Mouse (Mus musculus): ENCODE measurements around the gene Gk5. TPM values are rescaled to one million over a fixed set of nuclear protein-coding genes. Genes with fewer than 3 reads are reported as not detected.

The Gk5 gene
- polyA plus RNA-seq, 1 experiment = 1.5 TPM

DNA sequence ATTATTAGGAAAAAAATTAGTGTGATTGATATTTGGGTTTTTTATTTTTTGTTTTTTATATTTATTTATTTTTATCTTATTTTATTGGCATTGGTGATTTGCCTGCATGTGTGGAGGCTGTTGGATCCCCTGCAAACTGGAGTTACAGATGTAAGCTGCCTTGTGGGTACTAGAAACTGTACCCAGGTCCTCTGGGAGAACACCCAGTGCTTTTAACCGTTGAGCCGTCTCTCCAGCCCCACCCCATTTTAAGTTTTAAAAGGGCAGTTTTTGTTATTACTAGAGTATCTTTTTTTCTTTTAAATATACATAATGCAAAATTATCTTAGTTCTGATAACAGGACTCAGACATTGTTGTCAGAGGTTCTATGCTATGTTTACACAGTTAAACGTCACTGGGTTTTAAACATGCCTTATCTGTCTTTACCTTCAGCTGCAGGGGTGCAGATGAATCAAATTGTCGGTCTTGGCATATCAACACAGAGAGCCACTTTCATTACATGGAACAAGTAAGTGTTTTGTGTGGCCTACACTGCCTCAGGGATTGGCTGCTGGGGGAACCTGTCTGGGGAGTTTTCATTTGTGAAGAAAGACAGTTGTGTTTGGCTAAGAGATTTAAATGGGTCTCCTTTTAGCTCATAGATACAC is 13.9 kb downstream of the Gk5 start:
- 58% methylated on average over 4 of the region's 4 CpGs for WGBS
- Histone ChIP-seq H3K27me3 (ENCODE audit: control insufficient read depth, insufficient read depth, low read length) (no peaks in the 10 kb centered on the region), H3K4me1 (ENCODE audit: control insufficient read depth, insufficient read depth, insufficient read length) (no peaks in the 10 kb centered on the region), H3K4me3 (ENCODE audit: extremely low read depth, insufficient read depth, insufficient read length) (no peak overlapping the region), H3K27ac (ENCODE audit: insufficient read depth, low read length) (no peak overlapping the region), H3K36me3 (ENCODE audit: control insufficient read depth, insufficient read depth, low read length) (no peaks in the 10 kb centered on the region)
- TF ChIP-seq POLR2A (IDR thresholded peaks at IDR 0.05; ENCODE audit: low read depth, low read length) (no peak), CTCF (IDR thresholded peaks at IDR 0.05; ENCODE audit: extremely low read depth, insufficient read depth, insufficient read length, insufficient replicate concordance) (no peak)
- DNase-seq (ENCODE audit: low read depth in 1 of 2, low spot score in 2 of 2) = no peak

GRCm38 (mm10) chr9:96134470-96134869 is 15.3 kb downstream of the Gk5 start:
- no peak for TF ChIP-seq CTCF (IDR thresholded peaks at IDR 0.05; ENCODE audit: extremely low read depth, insufficient read depth, insufficient read length, insufficient replicate concordance)
- DNase-seq (ENCODE audit: low read depth in 1 of 2, low spot score in 2 of 2) = no peak
- Histone ChIP-seq H3K27ac (ENCODE audit: insufficient read depth, low read length) (no peak overlapping the region), H3K4me3 (ENCODE audit: extremely low read depth, insufficient read depth, insufficient read length) (no peak overlapping the region), H3K27me3 (ENCODE audit: control insufficient read depth, insufficient read depth, low read length) (no peaks in the 10 kb centered on the region), H3K36me3 (ENCODE audit: control insufficient read depth, insufficient read depth, low read length) (no peaks in the 10 kb centered on the region), H3K4me1 (ENCODE audit: control insufficient read depth, insufficient read depth, insufficient read length) (no peaks in the 10 kb centered on the region)
- 91% methylated on average over 7 of the region's 7 CpGs for WGBS

DNA sequence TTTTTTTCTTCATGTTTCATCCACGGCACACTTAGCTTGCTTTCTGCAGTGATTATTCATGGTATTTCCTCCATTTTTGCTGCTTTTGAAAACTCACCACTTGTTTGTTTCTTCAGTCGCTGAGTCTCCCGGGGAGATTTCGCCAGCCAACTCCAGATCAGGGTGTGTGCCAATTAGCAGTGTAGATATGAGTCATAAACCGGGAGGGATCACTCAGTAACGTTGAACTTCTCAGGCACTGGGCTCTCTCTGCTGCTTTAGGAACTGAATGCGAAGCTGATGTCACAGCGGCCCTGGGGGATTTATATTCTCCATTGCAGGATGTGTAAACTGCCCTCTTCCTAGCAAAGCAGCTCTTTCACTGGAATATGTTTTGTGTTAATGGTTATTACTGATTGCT is 15.8 kb downstream of the Gk5 start:
- DNase-seq (ENCODE audit: low read depth in 1 of 2, low spot score in 2 of 2) = no peak
- Histone ChIP-seq H3K27me3 (ENCODE audit: control insufficient read depth, insufficient read depth, low read length) (no peaks in the 10 kb centered on the region), H3K27ac (ENCODE audit: insufficient read depth, low read length) (no peak overlapping the region), H3K4me1 (ENCODE audit: control insufficient read depth, insufficient read depth, insufficient read length) (no peaks in the 10 kb centered on the region), H3K36me3 (ENCODE audit: control insufficient read depth, insufficient read depth, low read length) (no peaks in the 10 kb centered on the region), H3K4me3 (ENCODE audit: extremely low read depth, insufficient read depth, insufficient read length) (no peak overlapping the region)
- TF ChIP-seq CTCF (IDR thresholded peaks at IDR 0.05; ENCODE audit: extremely low read depth, insufficient read depth, insufficient read length, insufficient replicate concordance) (no peak), POLR2A (IDR thresholded peaks at IDR 0.05; ENCODE audit: low read depth, low read length) (no peak)
- WGBS = 69% methylated on average over 8 of the region's 8 CpGs

GRCm38 (mm10) chr9:96135461-96135860 is 16.3 kb downstream of the Gk5 start:
- WGBS = 70% methylated on average over 7 of the region's 7 CpGs
- TF ChIP-seq POLR2A (IDR thresholded peaks at IDR 0.05; ENCODE audit: low read depth, low read length) (no peak), CTCF (IDR thresholded peaks at IDR 0.05; ENCODE audit: extremely low read depth, insufficient read depth, insufficient read length, insufficient replicate concordance) (no peak)
- Histone ChIP-seq H3K27me3 (ENCODE audit: control insufficient read depth, insufficient read depth, low read length) (no peaks in the 10 kb centered on the region), H3K4me3 (ENCODE audit: extremely low read depth, insufficient read depth, insufficient read length) (no peak overlapping the region), H3K4me1 (ENCODE audit: control insufficient read depth, insufficient read depth, insufficient read length) (no peaks in the 10 kb centered on the region), H3K27ac (ENCODE audit: insufficient read depth, low read length) (no peak overlapping the region), H3K36me3 (ENCODE audit: control insufficient read depth, insufficient read depth, low read length) (no peaks in the 10 kb centered on the region)
- DNase-seq (ENCODE audit: low read depth in 1 of 2, low spot score in 2 of 2) = no peak

DNA sequence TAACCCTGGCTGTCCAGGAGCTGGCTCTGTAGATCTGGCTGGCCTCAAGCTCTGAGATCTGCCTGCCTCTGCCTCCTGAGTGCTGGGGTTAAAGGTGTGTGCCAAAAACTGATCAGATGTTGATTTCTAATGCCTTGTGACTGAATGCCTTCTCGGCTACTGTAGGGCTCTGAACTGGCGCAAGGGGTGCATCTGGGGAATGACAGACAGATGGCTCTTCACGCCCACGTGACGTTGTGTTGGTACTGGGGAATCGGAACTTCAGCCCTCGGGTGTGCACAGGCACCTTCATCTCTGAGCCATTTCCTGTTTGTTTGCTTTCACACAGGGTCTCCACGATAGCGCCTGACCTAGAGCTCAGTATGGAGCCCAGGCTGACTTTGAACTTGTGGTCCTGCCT is 19.8 kb downstream of the Gk5 start:
- H3K36me3 ChIP-seq (ENCODE audit: control insufficient read depth, insufficient read depth, low read length) = no peaks in the 10 kb centered on the region
- no peak overlapping the region for H3K27ac ChIP-seq (ENCODE audit: insufficient read depth, low read length)
- H3K4me1 ChIP-seq (ENCODE audit: control insufficient read depth, insufficient read depth, insufficient read length) = no peaks in the 10 kb centered on the region
- no peak overlapping the region for H3K4me3 ChIP-seq (ENCODE audit: extremely low read depth, insufficient read depth, insufficient read length)
- TF ChIP-seq POLR2A (IDR thresholded peaks at IDR 0.05; ENCODE audit: low read depth, low read length) (no peak), CTCF (IDR thresholded peaks at IDR 0.05; ENCODE audit: extremely low read depth, insufficient read depth, insufficient read length, insufficient replicate concordance) (no peak)
- 88% methylated on average over 9 of the region's 9 CpGs for WGBS
- DNase-seq (ENCODE audit: low read depth in 1 of 2, low spot score in 2 of 2) = no peak
- H3K27me3 ChIP-seq (ENCODE audit: control insufficient read depth, insufficient read depth, low read length) = no peaks in the 10 kb centered on the region

DNA sequence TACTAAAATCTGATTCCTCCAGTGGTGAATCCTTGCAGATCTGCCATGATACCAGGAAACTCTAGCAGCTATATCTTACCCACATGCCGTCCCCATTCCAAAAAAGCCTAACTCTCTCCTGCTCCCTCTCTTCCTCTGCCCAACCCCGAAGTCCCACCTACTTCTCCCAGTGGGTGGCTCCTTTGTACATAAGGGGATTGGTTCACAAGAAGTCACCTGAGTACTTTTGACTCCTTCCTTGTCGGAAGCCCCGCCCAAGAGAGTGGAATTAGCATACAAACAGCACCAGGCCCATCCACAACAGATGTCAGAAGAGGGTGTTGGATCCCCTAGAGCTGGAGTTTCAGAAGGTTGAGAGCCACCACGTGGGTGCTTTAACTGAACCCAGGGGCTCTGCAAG is 20.7 kb downstream of the Gk5 start:
- Histone ChIP-seq H3K27ac (ENCODE audit: insufficient read depth, low read length) (no peak overlapping the region), H3K4me1 (ENCODE audit: control insufficient read depth, insufficient read depth, insufficient read length) (no peaks in the 10 kb centered on the region), H3K36me3 (ENCODE audit: control insufficient read depth, insufficient read depth, low read length) (no peaks in the 10 kb centered on the region), H3K4me3 (ENCODE audit: extremely low read depth, insufficient read depth, insufficient read length) (no peak overlapping the region), H3K27me3 (ENCODE audit: control insufficient read depth, insufficient read depth, low read length) (no peaks in the 10 kb centered on the region)
- DNase-seq (ENCODE audit: low read depth in 1 of 2, low spot score in 2 of 2) = no peak
- 77% methylated on average over 5 of the region's 5 CpGs for WGBS
- TF ChIP-seq CTCF (IDR thresholded peaks at IDR 0.05; ENCODE audit: extremely low read depth, insufficient read depth, insufficient read length, insufficient replicate concordance) (no peak), POLR2A (IDR thresholded peaks at IDR 0.05; ENCODE audit: low read depth, low read length) (no peak)

- H3K36me3 ChIP-seq (ENCODE audit: control insufficient read depth, insufficient read depth, low read length) = no peaks in the 10 kb centered on the region
- H3K27me3 ChIP-seq (ENCODE audit: control insufficient read depth, insufficient read depth, low read length) = no peaks in the 10 kb centered on the region
- no peaks in the 10 kb centered on the region for H3K4me1 ChIP-seq (ENCODE audit: control insufficient read depth, insufficient read depth, insufficient read length)
- H3K4me3 ChIP-seq (ENCODE audit: extremely low read depth, insufficient read depth, insufficient read length) = no peak overlapping the region
- no peak overlapping the region for H3K27ac ChIP-seq (ENCODE audit: insufficient read depth, low read length)
- no peak for DNase-seq (ENCODE audit: low read depth in 1 of 2, low spot score in 2 of 2)
- TF ChIP-seq CTCF (IDR thresholded peaks at IDR 0.05; ENCODE audit: extremely low read depth, insufficient read depth, insufficient read length, insufficient replicate concordance) = no peak
- no peak for TF ChIP-seq POLR2A (IDR thresholded peaks at IDR 0.05; ENCODE audit: low read depth, low read length)
- WGBS = 91% methylated on average over 7 of the region's 7 CpGs
Measured at GRCm38 (mm10) chr9:96140931-96141330, 21.8 kb downstream of the Gk5 start.

Measured in spleen, adult 2 months (tissue).